Mouse (Mus musculus): ENCODE measurements at regions not wholly inside any gene's neighbourhood (a gene's known extent, or its start where the extent isn't known, plus 50 kb on each side); places are given as distances from the start of the nearest gene placed in this dataset.

DNA sequence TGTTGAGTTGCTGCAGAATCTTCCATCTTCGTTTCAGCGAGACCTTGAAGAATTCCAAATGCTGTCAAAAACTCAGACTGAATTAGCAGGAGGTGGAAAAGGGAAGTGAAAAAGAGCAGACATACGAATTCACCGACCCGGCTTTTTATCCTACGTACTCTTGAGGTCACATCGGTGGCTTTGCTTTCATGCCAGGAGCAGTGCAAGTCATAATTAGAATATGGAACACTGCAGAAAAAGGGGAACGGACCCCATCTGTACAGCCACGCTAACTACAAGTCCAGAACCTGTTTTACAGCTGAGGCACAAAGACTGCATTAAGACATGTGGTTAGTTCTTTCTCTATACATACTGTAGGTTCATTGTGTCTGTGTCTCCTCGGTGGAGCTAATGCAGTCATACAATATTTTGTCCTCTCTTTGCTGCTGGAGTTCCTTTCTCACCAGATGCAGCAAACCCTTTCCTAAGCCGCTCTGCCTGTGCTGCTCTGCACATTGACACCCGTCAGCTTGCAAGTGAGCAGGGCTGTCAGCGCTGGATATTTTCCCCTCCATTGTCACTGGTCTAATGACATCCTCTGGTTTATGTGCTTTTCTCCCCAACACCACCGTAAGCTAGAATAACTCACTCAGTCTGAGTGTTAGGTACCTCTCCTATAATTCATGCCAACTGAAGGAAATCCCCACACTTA lies 276.9 kb upstream of the Meox2 start:
- no peak for DNase-seq
- H3K9me3 ChIP-seq (ENCODE audit: low read length), result no peaks in the 10 kb centered on the region
- no peaks in the 10 kb centered on the region for H3K27me3 ChIP-seq (ENCODE audit: insufficient read depth, low read length)
- H3K27ac ChIP-seq (ENCODE audit: low read depth), result no peak overlapping the region
- no peak overlapping the region for H3K4me3 ChIP-seq (ENCODE audit: low read depth, low read length)
- no peak overlapping the region for H3K9ac ChIP-seq (replicated peaks)
- no peaks in the 10 kb centered on the region for H3K36me3 ChIP-seq (replicated peaks; ENCODE audit: insufficient read depth, low read length)
- no peak overlapping the region for H3K4me2 ChIP-seq (ENCODE audit: low read depth, low read length)
- no peaks in the 10 kb centered on the region for H3K4me1 ChIP-seq (ENCODE audit: insufficient read depth)
- no peak for ATAC-seq
- WGBS (ENCODE audit: insufficient replicate concordance), result 50% methylated on average over 14 of the region's 14 CpGs
- TF ChIP-seq EP300 (IDR thresholded peaks at IDR 0.05; ENCODE audit: low read depth), result no peak

DNA sequence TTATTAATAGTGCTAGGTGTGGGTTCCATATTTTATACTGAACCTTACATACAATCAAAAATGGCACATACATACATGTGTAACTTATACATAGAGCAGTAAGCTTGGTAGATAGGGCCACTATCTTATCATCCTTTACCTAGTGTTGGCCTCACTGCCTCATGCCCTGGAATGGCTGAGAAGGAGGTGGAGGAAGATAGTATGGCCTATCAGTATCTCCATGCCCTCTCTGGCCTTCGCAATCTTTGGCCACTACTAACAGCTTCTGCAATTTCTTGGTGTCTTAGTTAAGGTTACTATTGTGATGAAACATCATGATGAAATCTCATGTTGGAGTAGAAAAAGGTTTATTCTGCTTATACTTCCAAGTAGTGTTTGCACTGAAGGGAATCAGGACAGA lies 265.4 kb upstream of the Meox2 start:
- no peak for ATAC-seq
- H3K4me2 ChIP-seq (ENCODE audit: low read depth, low read length), result no peak overlapping the region
- H3K4me3 ChIP-seq (ENCODE audit: low read depth, low read length), result no peak overlapping the region
- H3K27ac ChIP-seq (ENCODE audit: low read depth), result no peak overlapping the region
- H3K4me1 ChIP-seq (ENCODE audit: insufficient read depth), result no peaks in the 10 kb centered on the region
- TF ChIP-seq EP300 (IDR thresholded peaks at IDR 0.05; ENCODE audit: low read depth) (no peak), CTCF (IDR thresholded peaks at IDR 0.05; ENCODE audit: low read depth) (no peak)
- H3K9me3 ChIP-seq (ENCODE audit: low read length), result no peaks in the 10 kb centered on the region
- no peak for DNase-seq
- H3K9ac ChIP-seq (replicated peaks), result no peak overlapping the region
- H3K27me3 ChIP-seq (ENCODE audit: insufficient read depth, low read length), result no peaks in the 10 kb centered on the region
- WGBS (ENCODE audit: insufficient replicate concordance), result 68% methylated on average over 1 of the region's 1 CpGs
- H3K36me3 ChIP-seq (replicated peaks; ENCODE audit: insufficient read depth, low read length), result no peaks in the 10 kb centered on the region

DNA sequence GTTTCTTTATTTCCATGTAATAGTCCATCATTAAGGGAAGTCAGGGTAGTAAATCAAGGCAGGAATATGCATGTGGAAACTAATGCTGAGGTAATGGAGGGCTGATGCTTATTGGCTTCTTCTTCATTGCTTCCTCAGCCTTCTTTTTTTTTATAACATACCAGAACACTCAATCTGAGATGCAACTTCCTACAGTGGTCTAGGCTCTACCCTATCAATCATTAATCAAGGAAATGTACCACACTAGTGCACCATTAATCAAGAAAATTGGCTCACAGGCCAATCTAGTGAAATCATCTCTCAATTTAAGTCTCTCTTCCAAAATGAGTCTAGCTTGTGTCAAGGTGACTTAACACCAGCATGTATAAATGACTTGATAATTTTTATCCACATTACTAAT lies 263.2 kb upstream of the Meox2 start:
- TF ChIP-seq EP300 (IDR thresholded peaks at IDR 0.05; ENCODE audit: low read depth) (no peak), CTCF (IDR thresholded peaks at IDR 0.05; ENCODE audit: low read depth) (no peak)
- DNase-seq, result no peak
- Histone ChIP-seq H3K9me3 (ENCODE audit: low read length) (no peaks in the 10 kb centered on the region), H3K4me3 (ENCODE audit: low read depth, low read length) (no peak overlapping the region), H3K4me1 (ENCODE audit: insufficient read depth) (no peaks in the 10 kb centered on the region), H3K27me3 (ENCODE audit: insufficient read depth, low read length) (no peaks in the 10 kb centered on the region), H3K9ac (replicated peaks) (no peak overlapping the region), H3K4me2 (ENCODE audit: low read depth, low read length) (no peak overlapping the region), H3K36me3 (replicated peaks; ENCODE audit: insufficient read depth, low read length) (no peaks in the 10 kb centered on the region), H3K27ac (ENCODE audit: low read depth) (no peak overlapping the region)
- no peak for ATAC-seq

DNA sequence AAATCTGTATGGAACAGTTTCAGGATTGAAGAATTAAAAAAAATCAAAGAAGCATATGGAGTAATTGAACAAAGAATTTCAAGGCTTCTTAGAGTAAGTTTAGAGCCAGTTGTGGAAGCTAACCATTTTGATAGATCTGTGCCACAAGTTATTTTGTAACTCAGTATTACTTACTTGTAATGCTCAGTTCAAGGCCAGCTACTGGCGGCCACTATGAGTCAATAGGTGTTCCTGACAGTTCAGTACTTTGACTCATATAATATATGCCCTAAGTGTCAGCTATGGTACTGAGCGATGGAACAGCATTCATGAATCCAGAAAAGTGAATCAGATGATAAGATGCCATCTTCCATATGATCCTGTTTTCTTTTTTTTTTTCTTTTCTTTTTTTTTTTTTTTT lies 259.3 kb upstream of the Meox2 start:
- 74% methylated on average over 2 of the region's 2 CpGs for WGBS (ENCODE audit: insufficient replicate concordance)
- Histone ChIP-seq H3K9ac (replicated peaks) (no peak overlapping the region), H3K9me3 (ENCODE audit: low read length) (no peaks in the 10 kb centered on the region), H3K4me2 (ENCODE audit: low read depth, low read length) (no peak overlapping the region), H3K4me3 (ENCODE audit: low read depth, low read length) (no peak overlapping the region), H3K36me3 (replicated peaks; ENCODE audit: insufficient read depth, low read length) (no peaks in the 10 kb centered on the region), H3K4me1 (ENCODE audit: insufficient read depth) (no peaks in the 10 kb centered on the region), H3K27ac (ENCODE audit: low read depth) (no peak overlapping the region), H3K27me3 (ENCODE audit: insufficient read depth, low read length) (no peaks in the 10 kb centered on the region)
- ATAC-seq (no peak), DNase-seq (no peak)
- TF ChIP-seq CTCF (IDR thresholded peaks at IDR 0.05; ENCODE audit: low read depth), result no peak
- no peak for TF ChIP-seq EP300 (IDR thresholded peaks at IDR 0.05; ENCODE audit: low read depth)

DNA sequence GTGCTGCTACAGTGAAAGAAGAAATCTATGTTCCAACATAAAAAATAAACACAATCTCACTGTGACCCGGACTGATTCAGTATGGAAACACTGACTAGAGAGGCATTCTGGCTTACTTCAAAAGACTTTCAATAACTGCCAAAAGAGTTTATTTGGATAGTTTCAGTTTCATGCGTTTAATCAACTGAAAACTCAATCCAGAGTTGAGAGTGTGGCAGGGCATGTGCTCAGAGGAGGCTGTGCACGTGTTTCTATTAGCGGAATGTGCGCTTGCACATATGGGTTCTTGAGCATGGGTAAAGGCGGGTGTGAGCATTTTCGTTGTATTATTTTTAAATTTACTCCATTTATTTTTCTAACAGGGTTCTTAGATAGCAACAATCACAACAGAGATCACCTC lies 245.2 kb upstream of the Meox2 start:
- Histone ChIP-seq H3K27me3 (ENCODE audit: insufficient read depth, low read length) (no peaks in the 10 kb centered on the region), H3K4me1 (ENCODE audit: insufficient read depth) (no peaks in the 10 kb centered on the region), H3K4me2 (ENCODE audit: low read depth, low read length) (no peak overlapping the region), H3K4me3 (ENCODE audit: low read depth, low read length) (no peak overlapping the region), H3K27ac (ENCODE audit: low read depth) (no peak overlapping the region), H3K9me3 (ENCODE audit: low read length) (no peaks in the 10 kb centered on the region), H3K9ac (replicated peaks) (no peak overlapping the region), H3K36me3 (replicated peaks; ENCODE audit: insufficient read depth, low read length) (no peaks in the 10 kb centered on the region)
- ATAC-seq (no peak), DNase-seq (no peak)
- WGBS (ENCODE audit: insufficient replicate concordance), result 77% methylated on average over 7 of the region's 7 CpGs
- TF ChIP-seq CTCF (IDR thresholded peaks at IDR 0.05; ENCODE audit: low read depth) (no peak), EP300 (IDR thresholded peaks at IDR 0.05; ENCODE audit: low read depth) (no peak)

DNA sequence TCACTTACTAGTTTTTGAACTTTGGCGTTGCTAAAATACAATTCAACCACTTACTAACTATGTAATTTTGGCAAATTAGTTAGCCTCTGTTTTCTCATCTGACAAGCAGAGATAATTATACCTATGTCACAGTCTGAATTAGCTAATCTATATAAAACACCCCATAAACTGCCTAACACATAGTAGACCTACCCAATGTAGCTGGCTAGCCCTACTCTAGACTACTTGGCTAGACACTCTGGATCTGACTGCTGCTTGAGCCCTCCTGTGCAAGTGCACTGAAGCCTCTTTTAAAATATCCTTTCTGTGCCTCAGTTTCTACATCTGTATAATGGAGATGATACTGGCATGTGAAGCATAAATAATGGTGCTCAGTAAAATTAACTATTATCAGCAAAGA lies 227.6 kb upstream of the Meox2 start:
- Histone ChIP-seq H3K9me3 (ENCODE audit: low read length) (no peaks in the 10 kb centered on the region), H3K36me3 (replicated peaks; ENCODE audit: insufficient read depth, low read length) (no peaks in the 10 kb centered on the region), H3K4me3 (ENCODE audit: low read depth, low read length) (no peak overlapping the region), H3K27me3 (ENCODE audit: insufficient read depth, low read length) (no peaks in the 10 kb centered on the region), H3K9ac (replicated peaks) (no peak overlapping the region), H3K4me1 (ENCODE audit: insufficient read depth) (no peaks in the 10 kb centered on the region), H3K27ac (ENCODE audit: low read depth) (no peak overlapping the region), H3K4me2 (ENCODE audit: low read depth, low read length) (no peak overlapping the region)
- DNase-seq, result no peak
- no peak for TF ChIP-seq CTCF (IDR thresholded peaks at IDR 0.05; ENCODE audit: low read depth)
- TF ChIP-seq EP300 (IDR thresholded peaks at IDR 0.05; ENCODE audit: low read depth), result no peak
- no peak for ATAC-seq
- 82% methylated on average over 1 of the region's 1 CpGs for WGBS (ENCODE audit: insufficient replicate concordance)

DNA sequence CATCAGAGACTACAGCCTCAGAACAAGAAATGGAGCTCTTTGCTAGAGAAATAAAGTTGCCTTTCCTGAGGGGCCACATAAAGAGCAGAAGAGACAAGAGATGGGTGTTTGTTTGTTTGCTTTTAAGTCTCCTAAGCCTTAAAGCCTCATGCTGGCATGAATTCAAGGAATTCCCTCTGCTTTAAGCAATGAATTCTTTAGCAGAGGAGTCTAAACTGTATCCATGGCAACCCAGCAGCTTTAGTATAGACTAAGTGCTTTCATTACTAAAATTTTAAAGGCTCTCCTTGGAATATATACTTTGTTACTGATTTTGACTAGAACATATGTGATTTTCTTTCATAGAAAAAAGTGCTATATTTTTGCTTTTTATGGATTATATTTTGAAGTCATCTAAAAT lies 195.0 kb upstream of the Meox2 start:
- Histone ChIP-seq H3K9ac (replicated peaks) (no peak overlapping the region), H3K4me3 (ENCODE audit: low read depth, low read length) (no peak overlapping the region), H3K27ac (ENCODE audit: low read depth) (no peak overlapping the region), H3K36me3 (replicated peaks; ENCODE audit: insufficient read depth, low read length) (no peaks in the 10 kb centered on the region), H3K4me2 (ENCODE audit: low read depth, low read length) (no peak overlapping the region), H3K4me1 (ENCODE audit: insufficient read depth) (no peaks in the 10 kb centered on the region), H3K9me3 (ENCODE audit: low read length) (no peaks in the 10 kb centered on the region), H3K27me3 (ENCODE audit: insufficient read depth, low read length) (no peaks in the 10 kb centered on the region)
- DNase-seq (no peak), ATAC-seq (no peak)
- TF ChIP-seq CTCF (IDR thresholded peaks at IDR 0.05; ENCODE audit: low read depth) (no peak), EP300 (IDR thresholded peaks at IDR 0.05; ENCODE audit: low read depth) (no peak)

All from liver, postnatal 0 days (tissue).